Mouse (Mus musculus): ENCODE results near the gene Csnk1g2. TPM values are rescaled to one million over a fixed set of nuclear protein-coding genes. Genes with fewer than 3 reads are reported as not detected.
"Not testable (repeated sequence)": the region's sequence is repeated elsewhere in the genome, so short reads cannot be mapped to it uniquely, and the experiment has no call there.

The Csnk1g2 gene
- total RNA-seq, 2 experiments from 2014 or later = 137 to 141 TPM

GRCm38 (mm10) chr10:80596318-80596717 lies 26.3 kb upstream of the Csnk1g2 start:
- no peak for DNase-seq
- intact Hi-C loops (cut with DNase I) = no loop called here

GRCm38 (mm10) chr10:80602698-80603325 lies 19.8 kb upstream of the Csnk1g2 start, which contains the start of the genes Scamp4 and Adat3:
Gene Scamp4 (plus strand): TSS chr10:80602872.
Gene Adat3 (plus strand): TSS chr10:80602880.
- intact Hi-C loops (cut with DNase I) = no loop called here
- DNase-seq = peak; percentile 97

- DNase-seq = no peak
- intact Hi-C loops (cut with DNase I) = no loop called here
Measured at GRCm38 (mm10) chr10:80603364-80603763, 19.3 kb upstream of the Csnk1g2 start.

- DNase-seq = no peak
- intact Hi-C loops (cut with DNase I) = no loop called here
Measured at GRCm38 (mm10) chr10:80604001-80604509, 18.6 kb upstream of the Csnk1g2 start.

GRCm38 (mm10) chr10:80604988-80605387 lies 17.6 kb upstream of the Csnk1g2 start:
- DNase-seq = no peak
- intact Hi-C loops (cut with DNase I) = no loop called here

GRCm38 (mm10) chr10:80605721-80606120 lies 16.9 kb upstream of the Csnk1g2 start, which contains the start of gene Gm49322:
Gene Gm49322 (plus strand): TSS chr10:80606021.
- DNase-seq; intact Hi-C loops (cut with DNase I): not testable (repeated sequence)

- DNase-seq = no peak
Measured at GRCm38 (mm10) chr10:80606306-80606705, 16.3 kb upstream of the Csnk1g2 start.

GRCm38 (mm10) chr10:80606737-80607350 lies 15.8 kb upstream of the Csnk1g2 start:
- no peak for DNase-seq
- intact Hi-C loops (cut with DNase I) = no loop called here

More at GRCm38 (mm10) chr10:80606306-80606705, 16.3 kb upstream of the Csnk1g2 start:
- intact Hi-C loops (cut with DNase I) = no loop called here

- intact Hi-C loops (cut with DNase I) = no loop called here
- DNase-seq = no peak
Measured at GRCm38 (mm10) chr10:80608435-80608834, 14.2 kb upstream of the Csnk1g2 start.

GRCm38 (mm10) chr10:80609269-80609924 lies 13.2 kb upstream of the Csnk1g2 start:
- intact Hi-C loops (cut with DNase I) = no loop called here

GRCm38 (mm10) chr10:80610116-80610785 lies 12.4 kb upstream of the Csnk1g2 start:
- intact Hi-C loops (cut with DNase I) = loop anchor here (2.0 kb wide), 1 partner anchor 31 kb away; no protein-coding TSS in a partner anchor
- DNase-seq = no peak

More at GRCm38 (mm10) chr10:80609269-80609924, 13.2 kb upstream of the Csnk1g2 start:
- no peak for DNase-seq

GRCm38 (mm10) chr10:80611024-80611423 lies 11.6 kb upstream of the Csnk1g2 start:
- intact Hi-C loops (cut with DNase I) = loop anchor here (1.0 to 2.0 kb wide), 2 partner anchors 32 to 77 kb away; no protein-coding TSS in a partner anchor
- peak; percentile 58 to 73 for DNase-seq

GRCm38 (mm10) chr10:80611905-80612304 lies 10.7 kb upstream of the Csnk1g2 start:
- intact Hi-C loops (cut with DNase I) = loop anchor here (1.0 to 2.0 kb wide), 2 partner anchors 33 to 76 kb away; no protein-coding TSS in a partner anchor
- no peak for DNase-seq

GRCm38 (mm10) chr10:80613821-80614220 lies 8.8 kb upstream of the Csnk1g2 start:
- DNase-seq = no peak
- intact Hi-C loops (cut with DNase I) = no loop called here

GRCm38 (mm10) chr10:80614351-80614750 lies 8.3 kb upstream of the Csnk1g2 start:
- intact Hi-C loops (cut with DNase I) = no loop called here
- no peak for DNase-seq

GRCm38 (mm10) chr10:80618181-80618580 lies 4.5 kb upstream of the Csnk1g2 start:
- peak in 1 of 2 experiments; percentile 56 for DNase-seq
- intact Hi-C loops (cut with DNase I) = no loop called here

GRCm38 (mm10) chr10:80619465-80620244 lies 3.0 kb upstream of the Csnk1g2 start:
- intact Hi-C loops (cut with DNase I) = no loop called here
- no peak for DNase-seq

GRCm38 (mm10) chr10:80620365-80620764 lies 2.3 kb upstream of the Csnk1g2 start:
- DNase-seq = no peak
- intact Hi-C loops (cut with DNase I) = no loop called here

- intact Hi-C loops (cut with DNase I) = no loop called here
- no peak for DNase-seq
Measured at GRCm38 (mm10) chr10:80620796-80621689, 1.6 kb upstream of the Csnk1g2 start.
